In the genomic region with DNA sequence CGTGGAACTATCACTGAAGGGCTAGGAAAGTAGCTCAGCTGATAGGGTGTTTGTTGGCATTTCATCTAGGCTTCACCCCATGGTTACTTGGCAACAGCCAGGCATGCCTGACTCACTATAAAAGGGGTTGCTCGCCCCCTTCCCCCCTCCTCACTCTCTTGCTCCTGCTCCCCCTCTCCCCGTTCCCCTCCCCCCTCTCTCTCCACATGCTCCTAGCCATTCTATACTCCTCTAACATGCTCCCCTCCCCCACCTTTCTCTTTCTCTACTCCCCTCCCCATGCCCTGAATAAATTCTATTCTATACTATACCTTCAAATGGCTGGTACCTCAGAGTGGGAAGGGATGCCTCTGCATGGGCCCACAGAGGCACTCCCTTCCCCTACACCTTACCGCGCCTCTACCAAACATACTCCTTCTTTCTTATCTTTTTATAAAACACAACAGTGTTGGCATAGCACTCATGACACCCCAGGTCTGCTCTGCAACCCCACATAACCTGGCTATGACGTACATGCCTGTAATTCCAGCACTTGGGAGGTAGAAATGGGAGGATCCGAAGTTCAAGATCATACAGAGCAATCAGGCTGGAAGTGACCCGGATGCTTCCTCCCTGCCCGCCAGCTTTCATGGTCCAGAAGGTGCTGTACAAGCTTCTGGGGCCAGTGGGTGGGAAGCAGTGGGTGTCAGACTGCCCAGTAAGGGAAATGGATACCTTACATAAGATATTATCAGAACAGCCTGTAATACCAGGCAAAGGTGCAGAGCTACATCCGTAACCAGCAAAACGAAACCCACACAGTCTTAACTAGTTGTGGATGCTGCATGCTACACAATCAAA, we compare ENCODE assay signal across 12 mouse cellular contexts. TPM values are rescaled to one million over a fixed set of nuclear protein-coding genes. Genes with fewer than 3 reads are reported as not detected.
DNase-seq lines count a peak whose midpoint lies in the region; ATAC-seq and TF ChIP-seq lines count a peak whose summit lies in the region.
"Had no signal": no experiment of that assay in that cellular context is flagged by ENCODE, and none has a peak within 500 bp of the region (broad histone marks: within the 10 kb centered on the region; RNA-seq: fewer than 3 reads in every experiment).

No protein-coding gene starts in this region.

- peak overlapping the region; percentile 21 for H3K4me2 ChIP-seq in midbrain, embryonic 12.5 days (replicated peaks)
- H3K4me2 ChIP-seq: heart, embryonic 13.5 days had no signal

- no peak for TF ChIP-seq CTCF in cerebellum, adult 2 months (IDR thresholded peaks at IDR 0.05; ENCODE audit: borderline replicate concordance, insufficient read depth, low read depth, low read length)

- H3K27me3 ChIP-seq in midbrain, embryonic 12.5 days, result no peaks in the 10 kb centered on the region
- H3K27me3 ChIP-seq in cerebellum, adult 2 months (ENCODE audit: control insufficient read depth, insufficient read depth, low read length), result no peaks in the 10 kb centered on the region
- H3K27me3 ChIP-seq: heart, embryonic 13.5 days had no signal

- ATAC-seq in midbrain, embryonic 12.5 days (ENCODE audit: low FRiP score, low read depth), result peak; percentile 88
- ATAC-seq: intestine, postnatal 0 days had no signal

- H3K27ac ChIP-seq in midbrain, embryonic 12.5 days (replicated peaks), result no peak overlapping the region; the same call in 1 of the 2 replicates
- no peak overlapping the region for H3K27ac ChIP-seq in cerebellum, adult 2 months (ENCODE audit: insufficient read depth, low read length)
- H3K27ac ChIP-seq: heart, embryonic 13.5 days; left cerebral cortex, adult 2 months had no signal

- WGBS in midbrain, embryonic 12.5 days, result 57% methylated on average over 10 of the region's 11 CpGs
- WGBS in cerebellum, adult 2 months, result 56% methylated on average over 11 of the region's 11 CpGs

- peak; percentile 20 to 25 for DNase-seq in frontal cortex, postnatal 10 days (ENCODE audit: low spot score in 2 of 2)
- DNase-seq in frontal cortex, postnatal 25 days (ENCODE audit: low spot score in 2 of 2), result no peak
- peak; percentile 35 for DNase-seq in right cerebral cortex, postnatal 4 days
- no peak for DNase-seq in right cerebral cortex, postnatal 36 days (ENCODE audit: low spot score in 2 of 2)
- DNase-seq in spleen, postnatal 14 days (ENCODE audit: low spot score in 2 of 2), result no peak
- DNase-seq in cerebellum, adult 2 months, result no peak
- DNase-seq in thymus, postnatal 0 days (ENCODE audit: low spot score), result no peak
- DNase-seq: cerebellum, postnatal 14 days had no signal

- no peak for TF ChIP-seq POLR2A in cerebellum, adult 2 months (IDR thresholded peaks at IDR 0.05; ENCODE audit: borderline replicate concordance, insufficient read depth, low read length)

- no peak overlapping the region; the same call in 1 of the 2 replicates for H3K9ac ChIP-seq in midbrain, embryonic 12.5 days (replicated peaks)
- H3K9ac ChIP-seq: heart, embryonic 13.5 days had no signal

- H3K9me3 ChIP-seq in midbrain, embryonic 12.5 days, result no peaks in the 10 kb centered on the region

- no peak overlapping the region for H3K4me3 ChIP-seq in midbrain, embryonic 12.5 days
- H3K4me3 ChIP-seq in cerebellum, adult 2 months (replicated peaks; ENCODE audit: insufficient read depth, low read depth, low read length), result no peak overlapping the region
- H3K4me3 ChIP-seq: heart, embryonic 13.5 days; left cerebral cortex, adult 2 months had no signal

- no peaks in the 10 kb centered on the region for H3K36me3 ChIP-seq in midbrain, embryonic 12.5 days
- H3K36me3 ChIP-seq: heart, embryonic 13.5 days had no signal

- H3K4me1 ChIP-seq in midbrain, embryonic 12.5 days, result peaks cover 17% of the 10 kb centered on the region
- no peaks in the 10 kb centered on the region for H3K4me1 ChIP-seq in cerebellum, adult 2 months (ENCODE audit: control insufficient read depth, insufficient read depth, low read length)

RNA-seq across cellular contexts. Expression of a gene that starts 10.1 kb away (rescaled TPM):
- polyA plus RNA-seq in midbrain, embryonic 12.5 days (2016; fragmentation: Nextera tagmentation; extraction: Ambion mirVana), result 4.3 and 5.4 TPM in 2 replicates
- polyA plus RNA-seq in cerebellum, adult 2 months (2012; rRNA removed), result 25.8 and 26.0 TPM in 2 replicates
- 0.25 and 0.37 TPM in 2 replicates for polyA plus RNA-seq in thymus, postnatal 0 days (2015; fragmentation: Nextera tagmentation; extraction: Ambion mirVana)

RNA-seq across cellular contexts. Expression of a gene that starts 23.9 kb away (rescaled TPM):
- 40.6 and 42.1 TPM in 2 replicates for polyA plus RNA-seq in midbrain, embryonic 12.5 days (2016; fragmentation: Nextera tagmentation; extraction: Ambion mirVana)
- polyA plus RNA-seq in cerebellum, adult 2 months (2012; rRNA removed), result 48.6 and 49.2 TPM in 2 replicates
- 19.6 and 19.8 TPM in 2 replicates for polyA plus RNA-seq in thymus, postnatal 0 days (2015; fragmentation: Nextera tagmentation; extraction: Ambion mirVana)

Comparison
In these comparisons a context has a peak if more than half of its experiments do, and no peak if none do; other contexts are left out.
1. DNase-seq: peak in frontal cortex, postnatal 10 days (2 of 2) and right cerebral cortex, postnatal 4 days (single experiment); none in frontal cortex, postnatal 25 days (0 of 2), right cerebral cortex, postnatal 36 days (0 of 2), spleen, postnatal 14 days (0 of 2), cerebellum, adult 2 months (0 of 2) and thymus, postnatal 0 days (single experiment).